Mouse (Mus musculus): ENCODE measurements at regions not wholly inside any gene's neighbourhood (a gene's known extent, or its start where the extent isn't known, plus 50 kb on each side); places are given as distances from the start of the nearest gene placed in this dataset.

- no peak overlapping the region for H3K9ac ChIP-seq (ENCODE audit: control insufficient read depth, low read depth, low read length, poor library complexity, severe bottlenecking)
- H3K4me3 ChIP-seq (ENCODE audit: control insufficient read depth in 1 of 2, insufficient read depth in 1 of 2, low read depth in 2 of 2, low read length in 2 of 2) = no peak overlapping the region
- H3K9me3 ChIP-seq (replicated peaks; ENCODE audit: insufficient read depth, low read length) = no peaks in the 10 kb centered on the region
- no peaks in the 10 kb centered on the region for H3K27me3 ChIP-seq (ENCODE audit: control insufficient read depth in 1 of 2, insufficient read depth in 2 of 2, low read length in 2 of 2)
- TF ChIP-seq EP300 (IDR thresholded peaks at IDR 0.05; ENCODE audit: low read depth in 1 of 2, low read length in 2 of 2) = no peak
- no peak for TF ChIP-seq ZMIZ1 (IDR thresholded peaks at IDR 0.05; ENCODE audit: low read depth, low read length)
- no peak for TF ChIP-seq SMC3 (IDR thresholded peaks at IDR 0.05; ENCODE audit: low read depth, low read length)
- TF ChIP-seq POLR2AphosphoS5 (IDR thresholded peaks at IDR 0.05; ENCODE audit: borderline replicate concordance, low read depth, low read length) = no peak
- TF ChIP-seq CHD2 (IDR thresholded peaks at IDR 0.05; ENCODE audit: low read length) = no peak
- TF ChIP-seq MYB (IDR thresholded peaks at IDR 0.05; ENCODE audit: low read depth, low read length) = no peak
- TF ChIP-seq TBP (IDR thresholded peaks at IDR 0.05; ENCODE audit: low read depth, low read length) = no peak
- no peak for TF ChIP-seq ZNF384 (IDR thresholded peaks at IDR 0.05; ENCODE audit: low read depth, low read length)
- no peak for TF ChIP-seq RAD21 (IDR thresholded peaks at IDR 0.05; ENCODE audit: low read depth, low read length)
- TF ChIP-seq ETS1 (IDR thresholded peaks at IDR 0.05; ENCODE audit: low read depth, low read length) = no peak
- no peak for TF ChIP-seq KAT2A (conservative IDR thresholded peaks at IDR 0.05; ENCODE audit: low read depth, low read length)
- TF ChIP-seq NELFE (IDR thresholded peaks at IDR 0.05; ENCODE audit: low read depth, low read length) = no peak
- TF ChIP-seq ZC3H11A (IDR thresholded peaks at IDR 0.05; ENCODE audit: low read depth, low read length) = no peak
- no peak for TF ChIP-seq CHD1 (IDR thresholded peaks at IDR 0.05; ENCODE audit: low read depth, low read length)
- no peak for TF ChIP-seq USF1 (IDR thresholded peaks at IDR 0.05; ENCODE audit: low read depth, low read length)
- DNase-seq (ENCODE audit: low read depth, low spot score) = no peak
- H3K79me2 ChIP-seq (ENCODE audit: control insufficient read depth, insufficient read depth, low read length, poor library complexity) = no peaks in the 10 kb centered on the region
- H3K36me3 ChIP-seq (ENCODE audit: control insufficient read depth in 1 of 2, insufficient read depth in 2 of 2, low read length in 2 of 2) = no peaks in the 10 kb centered on the region
- H3K27ac ChIP-seq (ENCODE audit: control insufficient read depth, low read depth, low read length) = no peak overlapping the region
- no peaks in the 10 kb centered on the region for H3K4me1 ChIP-seq (ENCODE audit: control insufficient read depth in 1 of 2, insufficient read depth in 2 of 2, low read length in 2 of 2)
Observed at GRCm38 (mm10) chr10:91447974-91448703, 267.0 kb upstream of the Tmpo start.

DNA sequence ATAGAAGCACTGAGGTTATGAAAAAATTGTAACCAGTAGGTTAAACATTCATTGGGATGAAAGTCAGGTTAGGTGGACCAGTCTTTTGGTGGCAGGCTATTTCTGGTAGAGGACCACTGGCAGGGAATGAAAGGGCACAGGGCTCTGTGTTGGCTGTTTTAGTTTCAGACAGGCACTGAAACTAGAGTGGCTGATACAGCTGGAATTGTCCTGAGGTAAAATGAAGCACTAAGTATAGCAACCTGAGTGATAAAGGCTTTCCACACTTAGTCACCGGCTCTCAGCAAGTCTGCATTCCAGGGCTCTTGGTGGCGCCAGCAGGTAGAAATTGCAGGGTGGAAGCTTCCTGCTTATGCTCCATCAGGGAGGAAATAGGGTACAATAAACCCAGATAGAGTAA lies 262.2 kb upstream of the Tmpo start:
- no peak for DNase-seq (ENCODE audit: low read depth, low spot score)
- no peak for TF ChIP-seq POLR2AphosphoS5 (IDR thresholded peaks at IDR 0.05; ENCODE audit: borderline replicate concordance, low read depth, low read length)
- TF ChIP-seq USF1 (IDR thresholded peaks at IDR 0.05; ENCODE audit: low read depth, low read length) = no peak
- H3K36me3 ChIP-seq (ENCODE audit: control insufficient read depth in 1 of 2, insufficient read depth in 2 of 2, low read length in 2 of 2) = no peaks in the 10 kb centered on the region
- H3K9ac ChIP-seq (ENCODE audit: control insufficient read depth, low read depth, low read length, poor library complexity, severe bottlenecking) = no peak overlapping the region
- no peaks in the 10 kb centered on the region for H3K9me3 ChIP-seq (replicated peaks; ENCODE audit: insufficient read depth, low read length)
- H3K27me3 ChIP-seq (ENCODE audit: control insufficient read depth in 1 of 2, insufficient read depth in 2 of 2, low read length in 2 of 2) = no peaks in the 10 kb centered on the region
- no peak overlapping the region for H3K27ac ChIP-seq (ENCODE audit: control insufficient read depth, low read depth, low read length)
- H3K4me3 ChIP-seq (ENCODE audit: control insufficient read depth in 1 of 2, insufficient read depth in 1 of 2, low read depth in 2 of 2, low read length in 2 of 2) = no peak overlapping the region
- H3K79me2 ChIP-seq (ENCODE audit: control insufficient read depth, insufficient read depth, low read length, poor library complexity) = no peaks in the 10 kb centered on the region
- H3K4me1 ChIP-seq (ENCODE audit: control insufficient read depth in 1 of 2, insufficient read depth in 2 of 2, low read length in 2 of 2) = no peaks in the 10 kb centered on the region
